Mouse (Mus musculus) cortical plate, adult 2 months (tissue): ENCODE data around the gene Slc24a2. TPM values are rescaled to one million over a fixed set of nuclear protein-coding genes. Genes with fewer than 3 reads are reported as not detected.

Experiments used
- H3K27ac ChIP-seq: fragments of 200-500 bp; 2 replicates; pipeline ENCODE4 v1.5.1; 2012; ENCODE audit warnings: low read length, control low read depth, inconsistent platforms; ENCODE audit not compliant: insufficient read depth
- H3K4me1 ChIP-seq: fragments of 200-500 bp; 2 replicates; pipeline ENCODE4 v1.6.1; 2011; ENCODE audit warnings: low read length; ENCODE audit not compliant: control insufficient read depth, insufficient read depth
- H3K4me3 ChIP-seq: fragments of 200-500 bp; 2 replicates; pipeline ENCODE4 v1.5.1; 2011; ENCODE audit warnings: mild to moderate bottlenecking, low read length, control low read depth; ENCODE audit not compliant: insufficient read depth
- CTCF ChIP-seq: fragments of 200-500 bp; IDR thresholded peaks from 2 replicates; pipeline ENCODE4 v1.5.1; 2011; ENCODE audit warnings: mild to moderate bottlenecking, control low read depth, low read length; ENCODE audit not compliant: insufficient read depth; ENCODE audit errors: extremely low read depth
- POLR2A ChIP-seq: fragments of 200-500 bp; IDR thresholded peaks from 2 replicates; pipeline ENCODE4 v1.6.1; 2011; ENCODE audit warnings: mild to moderate bottlenecking, low read length, control low read depth; ENCODE audit not compliant: insufficient read depth; ENCODE audit errors: extremely low read depth
- polyA plus RNA-seq: library from polyadenylated mRNA; depleted of rRNA; stranded (reverse); fragments of >200 nt; gene quantifications from 2 replicates; pipeline ENCODE4 v1.2.3, GENCODE M21; 2012

Gene Slc24a2
- polyA plus RNA-seq, 1 experiment: 116 TPM

DNA sequence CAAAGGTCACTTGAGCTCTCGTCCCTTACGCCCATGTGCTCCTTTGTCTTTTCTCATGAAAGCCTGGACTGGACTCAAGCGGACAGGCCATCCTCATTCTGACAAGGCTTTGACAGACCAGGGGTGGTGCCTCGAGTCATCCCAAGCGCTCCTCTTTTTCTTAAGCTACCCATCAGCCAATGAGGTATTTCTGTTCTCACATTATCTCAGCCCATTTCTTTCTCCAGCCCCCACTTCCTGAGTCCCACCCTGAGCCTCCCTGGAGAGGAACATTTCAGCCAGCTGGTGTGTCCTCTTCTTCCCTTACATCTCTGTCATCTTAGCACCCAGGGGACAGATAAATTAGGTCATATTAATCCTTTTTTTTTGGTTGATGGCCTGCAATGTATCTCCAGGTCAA, 193.8 kb downstream of the Slc24a2 start:
- Histone ChIP-seq H3K4me1 (peaks cover 6% of the 10 kb centered on the region), H3K4me3 (no peak overlapping the region), H3K27ac (peak overlapping the region; percentile 89)
- no peak for TF ChIP-seq POLR2A
- TF ChIP-seq CTCF: no peak

GRCm38 (mm10) chr4:87035701-87036100, 194.6 kb downstream of the Slc24a2 start:
- peaks cover 3% of the 10 kb centered on the region for H3K4me1 ChIP-seq
- H3K27ac ChIP-seq: 0 out of 2 replicates have a peak overlapping the region, but pooled peaks have one; percentile 89
- H3K4me3 ChIP-seq: no peak overlapping the region
- TF ChIP-seq POLR2A (no peak), CTCF (no peak)

- no peak for TF ChIP-seq POLR2A
- no peak for TF ChIP-seq CTCF
- Histone ChIP-seq H3K4me3 (no peak overlapping the region), H3K4me1 (peaks cover 3% of the 10 kb centered on the region), H3K27ac (peak overlapping the region; percentile 69)
These were observed 197.6 kb downstream of the Slc24a2 start for GRCm38 (mm10) chr4:87032632-87033031.

DNA sequence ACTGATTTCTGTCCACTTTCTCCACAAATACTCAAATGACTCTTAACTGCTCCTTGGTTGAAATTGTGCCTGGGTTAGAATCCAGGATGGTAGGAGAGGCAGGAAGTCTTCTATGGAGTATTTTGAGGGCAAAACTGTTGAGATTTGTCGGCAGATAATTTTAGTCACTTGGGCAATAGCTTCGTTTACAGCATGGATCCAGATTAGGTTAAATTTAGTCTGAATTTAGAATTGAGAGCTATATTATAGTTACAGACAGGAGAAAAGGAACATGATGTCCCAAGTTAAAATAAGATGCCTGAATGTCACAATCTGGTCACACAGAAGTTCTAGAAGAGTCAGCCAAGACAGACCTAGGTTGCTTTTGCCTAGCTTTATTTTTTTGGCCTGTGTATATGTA, 199.2 kb downstream of the Slc24a2 start:
- H3K4me3 ChIP-seq: no peak overlapping the region
- peaks cover 5% of the 10 kb centered on the region for H3K4me1 ChIP-seq
- H3K27ac ChIP-seq: peak overlapping the region; percentile 69; the same call in 1 of the 2 replicates
- no peak for TF ChIP-seq CTCF
- TF ChIP-seq POLR2A: no peak

DNA sequence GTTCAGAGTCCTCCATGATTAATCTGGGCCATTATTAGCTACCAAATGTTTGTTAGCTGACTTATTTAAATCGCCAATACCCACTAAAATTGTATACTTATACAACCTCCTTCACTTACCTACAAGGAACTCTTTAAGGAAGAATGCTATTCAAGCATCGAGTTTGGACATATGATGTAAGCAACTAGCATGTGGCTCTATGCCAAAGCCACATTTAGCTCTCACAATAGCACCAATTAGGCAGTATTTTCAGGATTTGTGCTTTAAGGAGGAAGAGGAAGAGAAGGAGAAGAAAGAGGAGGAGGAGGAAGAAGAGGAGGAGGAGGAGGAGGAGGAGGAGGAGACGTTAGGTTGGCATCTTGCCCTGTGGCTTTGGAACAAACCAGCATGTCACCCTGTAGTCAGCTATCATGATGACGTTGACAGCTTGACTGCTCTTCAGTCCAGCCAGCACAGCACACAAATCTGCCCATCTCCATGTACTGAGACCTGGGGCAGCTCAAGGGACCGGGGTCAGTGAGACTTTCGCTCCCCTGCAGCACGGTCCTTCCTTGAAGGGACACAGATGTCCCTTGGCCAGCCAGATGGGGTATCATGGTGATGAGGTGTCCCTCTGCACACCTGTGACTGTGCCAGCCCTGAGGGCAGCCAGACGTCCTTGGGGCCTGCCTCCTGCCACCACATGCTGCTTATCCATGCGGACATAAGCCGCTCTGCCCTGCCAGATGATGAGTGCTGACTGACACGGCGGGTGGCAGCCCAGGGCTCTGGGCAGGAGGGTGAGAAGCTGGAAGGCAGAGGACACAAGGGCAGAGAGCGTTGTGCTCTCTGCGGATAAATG, 203.7 kb downstream of the Slc24a2 start:
- H3K4me1 ChIP-seq: peaks cover 3% of the 10 kb centered on the region; the same call in 1 of the 2 replicates
- peak overlapping the region; percentile 43 for H3K27ac ChIP-seq
- TF ChIP-seq CTCF (no peak), POLR2A (no peak)
- no peak overlapping the region for H3K4me3 ChIP-seq

GRCm38 (mm10) chr4:87024556-87024955, 205.7 kb downstream of the Slc24a2 start:
- H3K27ac ChIP-seq: no peak overlapping the region
- TF ChIP-seq POLR2A: no peak
- peaks cover 5% of the 10 kb centered on the region for H3K4me1 ChIP-seq
- H3K4me3 ChIP-seq: no peak overlapping the region

- Histone ChIP-seq H3K27ac (no peak overlapping the region), H3K4me1 (peaks cover 7% of the 10 kb centered on the region), H3K4me3 (no peak overlapping the region)
- TF ChIP-seq POLR2A (no peak), CTCF (no peak)
These were observed 208.7 kb downstream of the Slc24a2 start for GRCm38 (mm10) chr4:87021542-87021941.

DNA sequence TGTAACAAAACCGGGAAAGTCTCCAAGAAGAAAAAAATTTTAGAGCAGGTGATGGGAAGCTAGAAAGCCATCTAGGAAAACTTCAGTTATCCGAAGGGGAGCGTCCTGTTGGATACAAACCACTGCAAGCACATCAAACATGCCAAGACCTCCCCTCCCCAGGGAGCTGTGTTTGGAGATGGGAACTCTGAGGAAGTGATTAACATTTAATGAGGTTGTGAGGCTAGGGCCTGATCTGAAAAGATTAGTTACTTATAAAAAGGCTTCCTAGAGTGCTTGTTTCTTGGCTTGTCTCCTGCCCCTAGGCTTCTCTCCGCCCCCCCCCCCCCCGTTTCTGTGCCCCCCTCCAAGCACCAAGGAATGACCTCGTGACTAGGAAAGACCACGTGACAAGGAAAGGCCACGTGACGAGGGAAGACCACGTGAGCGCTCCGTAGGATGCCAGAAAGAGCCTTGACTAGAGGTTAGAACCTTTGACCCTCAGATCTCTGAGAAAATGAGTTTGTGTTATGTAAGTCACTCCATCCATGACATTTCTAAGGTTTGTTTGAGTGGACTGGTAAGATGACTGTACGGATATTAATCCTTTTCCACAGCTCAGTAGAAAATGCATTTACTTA, 210.7 kb downstream of the Slc24a2 start:
- H3K4me3 ChIP-seq: no peak overlapping the region
- H3K27ac ChIP-seq: peak overlapping the region; percentile 53; the same call in 1 of the 2 replicates

DNA sequence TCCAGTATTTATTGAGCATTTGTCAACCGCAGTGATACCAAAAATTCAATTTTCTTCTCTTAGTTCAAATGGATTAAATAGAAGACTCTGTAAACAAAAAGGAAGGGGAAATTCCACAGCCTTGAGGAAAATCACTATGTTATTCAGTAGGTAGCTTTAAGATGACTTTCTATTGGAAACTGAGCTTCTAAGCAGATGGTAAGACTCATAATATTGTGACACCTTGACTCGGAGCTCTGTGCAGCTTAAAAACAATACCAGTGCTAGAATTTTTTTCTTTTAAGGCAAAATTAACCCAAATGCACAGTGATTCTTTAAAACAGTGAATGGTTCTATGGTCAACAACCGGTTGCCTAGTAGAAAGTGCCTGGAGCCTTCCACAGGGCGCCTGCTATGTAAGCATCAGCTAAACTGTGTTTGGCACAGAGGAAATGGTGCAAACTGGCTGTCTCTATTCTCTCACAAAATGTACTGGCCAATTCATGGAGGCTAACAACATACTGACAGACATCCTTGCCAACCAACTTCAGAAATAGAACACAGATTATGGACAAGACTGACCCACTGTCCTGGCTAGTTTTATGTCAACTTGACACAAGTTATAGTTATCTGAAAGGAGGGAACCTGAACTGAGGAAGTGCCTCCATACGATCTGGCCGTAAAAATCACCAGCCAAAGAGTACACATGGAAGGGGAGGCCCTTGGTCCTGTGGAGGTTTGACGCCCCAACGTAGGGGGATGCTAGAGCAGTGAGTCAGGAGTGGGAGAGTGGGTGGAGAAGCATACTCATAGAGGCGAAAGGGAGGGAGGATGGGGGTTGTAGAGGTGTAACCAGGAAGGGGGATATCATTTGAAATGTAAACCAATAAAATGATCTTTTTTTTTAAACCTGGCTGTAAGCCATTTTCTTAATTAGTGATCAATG, 211.9 kb downstream of the Slc24a2 start:
- Histone ChIP-seq H3K4me3 (no peak overlapping the region), H3K27ac (peak overlapping the region; percentile 2; the same call in 1 of the 2 replicates), H3K4me1 (peaks cover 6% of the 10 kb centered on the region)
- no peak for TF ChIP-seq CTCF
- no peak for TF ChIP-seq POLR2A

More for the DNA sequence above, 210.7 kb downstream of the Slc24a2 start:
- TF ChIP-seq POLR2A (no peak), CTCF (no peak)
- H3K4me1 ChIP-seq: peaks cover 6% of the 10 kb centered on the region
